Mouse (Mus musculus) forebrain, embryonic 11.5 days (tissue): ENCODE data around the gene Letmd1. TPM values are rescaled to one million over a fixed set of nuclear protein-coding genes. Genes with fewer than 3 reads are reported as not detected.

ENCODE experiments used
- ATAC-seq: fragments of 200-750 bp; cut with Nextera tagmentation; replicated peaks from 2 replicates; pipeline ENCODE4 v1.8.0; 2017; ENCODE audit warnings: moderate TSS enrichment; ENCODE audit not compliant: low FRiP score
- DNase-seq: peaks from one replicate; pipeline ENCODE4 v3.0.0-alpha.2; 2017; ENCODE audit warnings: low spot score
- H3K27ac ChIP-seq: fragments of 300-500 bp; sonication (generic); 2 replicates; pipeline ENCODE4 v1.5.1; 2014; ENCODE audit warnings: low read depth, low read length
- H3K27me3 ChIP-seq: fragments of 300-500 bp; sonication (generic); 2 replicates; pipeline ENCODE4 v1.6.1; 2014; ENCODE audit warnings: mild to moderate bottlenecking, low read length, mixed read lengths; ENCODE audit not compliant: control insufficient read depth, insufficient read depth
- H3K36me3 ChIP-seq: fragments of 300-500 bp; sonication (generic); 2 replicates; pipeline ENCODE4 v1.6.1; 2014; ENCODE audit warnings: mild to moderate bottlenecking, low read length, moderate library complexity, mixed read lengths; ENCODE audit not compliant: control insufficient read depth, insufficient read depth
- H3K4me1 ChIP-seq: fragments of 300-500 bp; sonication (generic); replicated peaks from 2 replicates; pipeline ENCODE4 v1.6.1; 2014; ENCODE audit warnings: low read length, mixed read lengths; ENCODE audit not compliant: control insufficient read depth, insufficient read depth
- H3K4me2 ChIP-seq: fragments of 300-500 bp; sonication (generic); 2 replicates; pipeline ENCODE4 v1.6.1; 2014; ENCODE audit warnings: low read depth, mild to moderate bottlenecking, low read length, moderate library complexity, mixed read lengths; ENCODE audit not compliant: severe bottlenecking
- H3K4me3 ChIP-seq: fragments of 300-500 bp; sonication (generic); 2 replicates; pipeline ENCODE4 v1.5.1; 2014; ENCODE audit warnings: low read depth, low read length
- H3K9ac ChIP-seq: fragments of 300-500 bp; sonication (generic); 2 replicates; pipeline ENCODE4 v1.6.1; 2014; ENCODE audit warnings: low read length
- H3K9me3 ChIP-seq: fragments of 300-500 bp; sonication (generic); 2 replicates; pipeline ENCODE4 v1.6.1; 2016; ENCODE audit warnings: low read length, mixed read lengths; ENCODE audit not compliant: control insufficient read depth
- WGBS: fragments of 180-500 bp; shearing (Covaris S2); extraction: QIAGEN DNeasy Blood & Tissue Kit; methylation state at CpG from one replicate; pipeline ENCODE4 v1.1.7; 2014; 5-methylcytosine and 5-hydroxymethylcytosine counted together
- polyA plus RNA-seq: library from polyadenylated mRNA; unstranded; fragments of >200 nt; fragmentation: Nextera tagmentation; extraction: Ambion mirVana; gene quantifications from 2 replicates; pipeline ENCODE4 v1.2.1, GENCODE M21; 2014

The Letmd1 gene
- polyA plus RNA-seq, 1 experiment from 2014 or later, result 41.3 TPM

GRCm38 (mm10) chr15:100461646-100462045 lies 7.2 kb upstream of the Letmd1 start:
- Histone ChIP-seq H3K9me3 (no peaks in the 10 kb centered on the region), H3K4me1 (no peaks in the 10 kb centered on the region), H3K4me2 (no peak overlapping the region), H3K4me3 (no peak overlapping the region), H3K27ac (no peak overlapping the region), H3K36me3 (no peaks in the 10 kb centered on the region), H3K27me3 (no peaks in the 10 kb centered on the region), H3K9ac (no peak overlapping the region)
- WGBS, result 83% methylated on average over 9 of the region's 9 CpGs
- DNase-seq (no peak), ATAC-seq (no peak)

- no peaks in the 10 kb centered on the region for H3K9me3 ChIP-seq
- 76% methylated on average over 5 of the region's 5 CpGs for WGBS
- no peak overlapping the region for H3K4me2 ChIP-seq
- no peak overlapping the region for H3K4me3 ChIP-seq
- no peaks in the 10 kb centered on the region for H3K4me1 ChIP-seq
- no peak overlapping the region for H3K27ac ChIP-seq
- H3K36me3 ChIP-seq, result no peaks in the 10 kb centered on the region
- DNase-seq, result no peak
- H3K9ac ChIP-seq, result no peak overlapping the region
- ATAC-seq, result no peak
- no peaks in the 10 kb centered on the region for H3K27me3 ChIP-seq
These were observed 6.7 kb upstream of the Letmd1 start for GRCm38 (mm10) chr15:100462086-100462485.

- Histone ChIP-seq H3K27me3 (no peaks in the 10 kb centered on the region), H3K9ac (no peak overlapping the region), H3K4me3 (no peak overlapping the region), H3K4me1 (0 out of 2 replicates have a peak, but pooled peaks cover 2% of the 10 kb centered on the region), H3K9me3 (no peaks in the 10 kb centered on the region), H3K27ac (no peak overlapping the region), H3K36me3 (no peaks in the 10 kb centered on the region), H3K4me2 (no peak overlapping the region)
- no peak for ATAC-seq
- 29% methylated on average over 6 of the region's 6 CpGs for WGBS
- peak; percentile 73 for DNase-seq
These were observed 5.1 kb upstream of the Letmd1 start for GRCm38 (mm10) chr15:100463712-100464111.

- WGBS, result 80% methylated on average over 2 of the region's 2 CpGs
- Histone ChIP-seq H3K9me3 (no peaks in the 10 kb centered on the region), H3K4me2 (no peak overlapping the region), H3K9ac (no peak overlapping the region), H3K27me3 (no peaks in the 10 kb centered on the region), H3K36me3 (no peaks in the 10 kb centered on the region), H3K4me1 (peaks cover 6% of the 10 kb centered on the region), H3K4me3 (no peak overlapping the region), H3K27ac (no peak overlapping the region)
- DNase-seq (no peak), ATAC-seq (no peak)
These were observed 3.4 kb upstream of the Letmd1 start for GRCm38 (mm10) chr15:100465432-100465831.

GRCm38 (mm10) chr15:100467738-100468137 lies 1.1 kb upstream of the Letmd1 start:
- ATAC-seq, result no peak
- peak overlapping the region; percentile 79 for H3K4me2 ChIP-seq
- no peak overlapping the region for H3K9ac ChIP-seq
- WGBS, result 40% methylated on average over 8 of the region's 8 CpGs
- H3K4me1 ChIP-seq, result peaks cover 6% of the 10 kb centered on the region
- no peaks in the 10 kb centered on the region for H3K27me3 ChIP-seq
- DNase-seq, result no peak
- H3K36me3 ChIP-seq, result peaks cover 2% of the 10 kb centered on the region; the same call in 1 of the 2 replicates
- no peak overlapping the region for H3K27ac ChIP-seq
- no peaks in the 10 kb centered on the region for H3K9me3 ChIP-seq
- peak overlapping the region; percentile 76; the same call in 1 of the 2 replicates for H3K4me3 ChIP-seq

GRCm38 (mm10) chr15:100469189-100469545 lies 344 bp downstream of the Letmd1 start:
- ATAC-seq, result no peak; the same call in 1 of the 2 replicates
- WGBS, result under 1% methylated on average over 19 of the region's 19 CpGs
- Histone ChIP-seq H3K4me2 (peak overlapping the region; percentile 79), H3K4me3 (peak overlapping the region; percentile 76), H3K36me3 (peaks cover 2% of the 10 kb centered on the region; the same call in 1 of the 2 replicates), H3K9me3 (no peaks in the 10 kb centered on the region), H3K27me3 (no peaks in the 10 kb centered on the region), H3K27ac (peak overlapping the region; percentile 58), H3K9ac (peak overlapping the region; percentile 88), H3K4me1 (peaks cover 6% of the 10 kb centered on the region)
- DNase-seq, result no peak

- Histone ChIP-seq H3K4me3 (peak overlapping the region; percentile 76), H3K9ac (peak overlapping the region; percentile 88; the same call in 1 of the 2 replicates), H3K36me3 (peaks cover 5% of the 10 kb centered on the region; the same call in 1 of the 2 replicates), H3K4me2 (peak overlapping the region; percentile 79), H3K27me3 (no peaks in the 10 kb centered on the region), H3K9me3 (no peaks in the 10 kb centered on the region), H3K4me1 (peaks cover 6% of the 10 kb centered on the region), H3K27ac (no peak overlapping the region)
- WGBS, result 66% methylated on average over 10 of the region's 10 CpGs
- no peak for ATAC-seq
- DNase-seq, result no peak
These were observed 1.2 kb downstream of the Letmd1 start for GRCm38 (mm10) chr15:100470037-100470436.

- ATAC-seq (no peak), DNase-seq (no peak)
- H3K27me3 ChIP-seq, result no peaks in the 10 kb centered on the region
- H3K36me3 ChIP-seq, result peaks cover 10% of the 10 kb centered on the region; the same call in 1 of the 2 replicates
- 84% methylated on average over 7 of the region's 7 CpGs for WGBS
- peaks cover 4% of the 10 kb centered on the region for H3K4me1 ChIP-seq
- no peak overlapping the region for H3K4me3 ChIP-seq
- no peak overlapping the region for H3K9ac ChIP-seq
- H3K4me2 ChIP-seq, result no peak overlapping the region
- no peaks in the 10 kb centered on the region for H3K9me3 ChIP-seq
- H3K27ac ChIP-seq, result no peak overlapping the region
These were observed 5.2 kb downstream of the Letmd1 start for GRCm38 (mm10) chr15:100473926-100474503.

GRCm38 (mm10) chr15:100478351-100478750 lies 9.5 kb downstream of the Letmd1 start:
- no peaks in the 10 kb centered on the region for H3K9me3 ChIP-seq
- peaks cover 21% of the 10 kb centered on the region; the same call in 1 of the 2 replicates for H3K36me3 ChIP-seq
- H3K27me3 ChIP-seq, result no peaks in the 10 kb centered on the region
- WGBS, result 89% methylated on average over 10 of the region's 10 CpGs
- no peak for DNase-seq
- ATAC-seq, result no peak
- H3K27ac ChIP-seq, result no peak overlapping the region
- H3K4me2 ChIP-seq, result no peak overlapping the region
- no peak overlapping the region for H3K9ac ChIP-seq
- no peak overlapping the region for H3K4me3 ChIP-seq
- H3K4me1 ChIP-seq, result no peaks in the 10 kb centered on the region
